Mouse (Mus musculus) heart, embryonic 11.5 days (tissue): Measurements from ENCODE around the gene Foxo4. TPM values are rescaled to one million over a fixed set of nuclear protein-coding genes. Genes with fewer than 3 reads are reported as not detected.

Source experiments
- ATAC-seq: fragments of 200-750 bp; cut with Nextera tagmentation; replicated peaks from 2 replicates; pipeline ENCODE4 v1.8.0; 2017; ENCODE audit warnings: moderate library complexity; ENCODE audit not compliant: insufficient number of reproducible peaks, low FRiP score, low TSS enrichment
- H3K27ac ChIP-seq: fragments of 300-500 bp; sonication (generic); 2 replicates; pipeline ENCODE4 v1.5.1; 2014; ENCODE audit warnings: mild to moderate bottlenecking, low read depth, low read length
- H3K27me3 ChIP-seq: fragments of 300-500 bp; sonication (generic); 2 replicates; pipeline ENCODE4 v1.6.1; 2014; ENCODE audit warnings: mild to moderate bottlenecking, low read length, mixed read lengths; ENCODE audit not compliant: control insufficient read depth, insufficient read depth
- H3K36me3 ChIP-seq: fragments of 300-500 bp; sonication (generic); 2 replicates; pipeline ENCODE4 v1.6.1; 2014; ENCODE audit warnings: mild to moderate bottlenecking, low read length, moderate library complexity, mixed read lengths; ENCODE audit not compliant: control insufficient read depth, insufficient read depth
- H3K4me1 ChIP-seq: fragments of 300-500 bp; sonication (generic); 2 replicates; pipeline ENCODE4 v1.6.1; 2014; ENCODE audit warnings: low read length; ENCODE audit not compliant: control insufficient read depth, insufficient read depth
- H3K4me2 ChIP-seq: fragments of 300-500 bp; sonication (generic); 2 replicates; pipeline ENCODE4 v1.6.1; 2014; ENCODE audit warnings: mild to moderate bottlenecking, moderate library complexity
- H3K4me3 ChIP-seq: fragments of 300-500 bp; sonication (generic); 2 replicates; pipeline ENCODE4 v1.5.1; 2014; ENCODE audit warnings: low read depth, low read length
- H3K9ac ChIP-seq: fragments of 300-500 bp; sonication (generic); 2 replicates; pipeline ENCODE4 v1.6.1; 2014; ENCODE audit warnings: mild to moderate bottlenecking, low read depth, low read length, moderate library complexity
- H3K9me3 ChIP-seq: fragments of 300-500 bp; sonication (generic); replicated peaks from 2 replicates; pipeline ENCODE4 v1.6.1; 2016; ENCODE audit warnings: low read length; ENCODE audit not compliant: control insufficient read depth
- WGBS: fragments of 180-500 bp; shearing (Covaris S2); extraction: QIAGEN DNeasy Blood & Tissue Kit; methylation state at CpG from one replicate; pipeline ENCODE4 v1.1.7; 2014; ENCODE audit not compliant: insufficient replicate concordance; 5-methylcytosine and 5-hydroxymethylcytosine counted together
- polyA plus RNA-seq: library from polyadenylated mRNA; unstranded; fragments of >200 nt; fragmentation: Nextera tagmentation; extraction: Ambion mirVana; gene quantifications from 2 replicates; pipeline ENCODE4 v1.2.1, GENCODE M21; 2014

Foxo4 gene
- polyA plus RNA-seq, 1 experiment from 2014 or later, result 2.8 TPM

- 76% methylated on average over 14 of the region's 14 CpGs for WGBS
- no peak overlapping the region for H3K4me2 ChIP-seq
- H3K9me3 ChIP-seq, result no peaks in the 10 kb centered on the region
- no peak overlapping the region for H3K4me3 ChIP-seq
- ATAC-seq, result no peak
- H3K36me3 ChIP-seq, result peaks cover 7% of the 10 kb centered on the region
- H3K27ac ChIP-seq, result no peak overlapping the region
- peaks cover 3% of the 10 kb centered on the region; the same call in 1 of the 2 replicates for H3K4me1 ChIP-seq
- H3K27me3 ChIP-seq, result no peaks in the 10 kb centered on the region
- H3K9ac ChIP-seq, result no peak overlapping the region
Observed at GRCm38 (mm10) chrX:101285953-101286670, 31.8 kb downstream of the Foxo4 start.

GRCm38 (mm10) chrX:101287543-101287942, 33.2 kb downstream of the Foxo4 start:
- peak; percentile 85 for ATAC-seq
- 61% methylated on average over 3 of the region's 3 CpGs for WGBS
- H3K4me2 ChIP-seq, result no peak overlapping the region
- H3K27ac ChIP-seq, result peak overlapping the region; percentile 73; the same call in 1 of the 2 replicates
- no peak overlapping the region for H3K4me3 ChIP-seq
- H3K9me3 ChIP-seq, result no peaks in the 10 kb centered on the region
- H3K9ac ChIP-seq, result no peak overlapping the region
- peaks cover 3% of the 10 kb centered on the region for H3K36me3 ChIP-seq
- H3K27me3 ChIP-seq, result no peaks in the 10 kb centered on the region
- H3K4me1 ChIP-seq, result peaks cover 3% of the 10 kb centered on the region; the same call in 1 of the 2 replicates

GRCm38 (mm10) chrX:101288432-101288831, 34.1 kb downstream of the Foxo4 start:
- Histone ChIP-seq H3K4me3 (no peak overlapping the region), H3K27ac (peak overlapping the region; percentile 73; the same call in 1 of the 2 replicates), H3K4me2 (no peak overlapping the region), H3K4me1 (peaks cover 3% of the 10 kb centered on the region; the same call in 1 of the 2 replicates), H3K9ac (no peak overlapping the region), H3K36me3 (peaks cover 4% of the 10 kb centered on the region), H3K9me3 (no peaks in the 10 kb centered on the region), H3K27me3 (no peaks in the 10 kb centered on the region)
- no peak for ATAC-seq
- 85% methylated on average over 6 of the region's 6 CpGs for WGBS

GRCm38 (mm10) chrX:101289037-101289436, 34.7 kb downstream of the Foxo4 start:
- no peaks in the 10 kb centered on the region for H3K9me3 ChIP-seq
- H3K4me1 ChIP-seq, result peaks cover 3% of the 10 kb centered on the region; the same call in 1 of the 2 replicates
- no peak overlapping the region for H3K27ac ChIP-seq
- 83% methylated on average over 7 of the region's 7 CpGs for WGBS
- H3K9ac ChIP-seq, result no peak overlapping the region
- peaks cover 3% of the 10 kb centered on the region for H3K36me3 ChIP-seq
- no peak overlapping the region for H3K4me3 ChIP-seq
- H3K4me2 ChIP-seq, result no peak overlapping the region
- no peak for ATAC-seq
- no peaks in the 10 kb centered on the region for H3K27me3 ChIP-seq

GRCm38 (mm10) chrX:101290111-101290510, 35.8 kb downstream of the Foxo4 start:
- no peak overlapping the region for H3K4me2 ChIP-seq
- no peak overlapping the region for H3K27ac ChIP-seq
- 75% methylated on average over 10 of the region's 10 CpGs for WGBS
- peaks cover 3% of the 10 kb centered on the region; the same call in 1 of the 2 replicates for H3K4me1 ChIP-seq
- H3K27me3 ChIP-seq, result no peaks in the 10 kb centered on the region
- 0 out of 2 replicates have a peak, but pooled peaks have one; percentile 47 for ATAC-seq
- no peak overlapping the region for H3K9ac ChIP-seq
- H3K4me3 ChIP-seq, result no peak overlapping the region
- no peaks in the 10 kb centered on the region for H3K9me3 ChIP-seq
- H3K36me3 ChIP-seq, result peaks cover 3% of the 10 kb centered on the region

- no peaks in the 10 kb centered on the region for H3K9me3 ChIP-seq
- WGBS, result 25% methylated on average over 21 of the region's 24 CpGs
- H3K4me2 ChIP-seq, result peak within 1 kb of the TSS; percentile 63
- H3K27me3 ChIP-seq, result peaks cover 9% of the 10 kb centered on the region
- no peak within 1 kb of the TSS for H3K27ac ChIP-seq
- H3K4me3 ChIP-seq, result peak within 1 kb of the TSS; percentile 33
- no peaks in the 10 kb centered on the region; the same call in 1 of the 2 replicates for H3K36me3 ChIP-seq
- ATAC-seq, result 0 out of 2 replicates have a peak, but pooled peaks have one; percentile 16
- peak within 1 kb of the TSS; percentile 34; the same call in 1 of the 2 replicates for H3K9ac ChIP-seq
- H3K4me1 ChIP-seq, result peaks cover 2% of the 10 kb centered on the region; the same call in 1 of the 2 replicates
Observed at GRCm38 (mm10) chrX:101299055-101299454, 44.7 kb downstream of the Foxo4 start, which contains the start of gene Nlgn3. Nlgn3 (plus strand) TSS chrX:101299168.

GRCm38 (mm10) chrX:101299473-101300426, 45.4 kb downstream of the Foxo4 start:
- ATAC-seq, result no peak; the same call in 1 of the 2 replicates
- H3K9me3 ChIP-seq, result no peaks in the 10 kb centered on the region
- H3K36me3 ChIP-seq, result no peaks in the 10 kb centered on the region; the same call in 1 of the 2 replicates
- peak overlapping the region; percentile 63 for H3K4me2 ChIP-seq
- peak overlapping the region; percentile 10; the same call in 1 of the 2 replicates for H3K9ac ChIP-seq
- peak overlapping the region; percentile 33 for H3K4me3 ChIP-seq
- no peak overlapping the region for H3K27ac ChIP-seq
- H3K27me3 ChIP-seq, result peaks cover 9% of the 10 kb centered on the region
- peaks cover 2% of the 10 kb centered on the region; the same call in 1 of the 2 replicates for H3K4me1 ChIP-seq
- WGBS, result 24% methylated on average over 12 of the region's 13 CpGs

GRCm38 (mm10) chrX:101300427-101301030, 46.2 kb downstream of the Foxo4 start:
- Histone ChIP-seq H3K4me3 (peak overlapping the region; percentile 33), H3K36me3 (no peaks in the 10 kb centered on the region; the same call in 1 of the 2 replicates), H3K4me2 (peak overlapping the region; percentile 63), H3K4me1 (peaks cover 2% of the 10 kb centered on the region; the same call in 1 of the 2 replicates), H3K27me3 (peaks cover 12% of the 10 kb centered on the region), H3K9ac (peak overlapping the region; percentile 10; the same call in 1 of the 2 replicates), H3K9me3 (no peaks in the 10 kb centered on the region), H3K27ac (no peak overlapping the region)
- WGBS, result 31% methylated on average over 13 of the region's 13 CpGs
- ATAC-seq, result no peak
